Mouse (Mus musculus): Measurements from ENCODE around the gene Fbxo21. TPM values are rescaled to one million over a fixed set of nuclear protein-coding genes. Genes with fewer than 3 reads are reported as not detected.

Gene Fbxo21
- polyA plus RNA-seq, 1 experiment from 2014 or later = 64.3 TPM

DNA sequence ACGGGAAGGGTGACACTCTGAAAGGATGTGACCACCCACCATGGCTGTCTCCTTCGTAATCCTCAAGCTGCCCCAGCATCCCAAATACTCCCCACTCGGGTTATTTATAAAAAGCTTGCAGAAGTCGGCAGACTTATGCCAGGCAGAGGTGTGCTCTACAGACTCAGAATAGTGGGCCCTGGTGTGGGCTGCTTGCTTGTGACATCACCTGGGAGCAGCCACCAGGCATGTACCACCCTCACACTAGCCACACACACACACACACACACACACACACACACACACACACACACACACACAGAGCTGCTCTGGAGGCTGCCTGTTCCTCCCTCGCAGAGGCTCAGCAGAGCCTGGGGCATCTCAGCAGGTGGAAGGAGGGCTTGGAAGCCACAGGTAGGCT is 41.0 kb downstream of the Fbxo21 start:
- Histone ChIP-seq H3K9ac (no peak overlapping the region), H3K27me3 (ENCODE audit: insufficient read depth, low read length) (0 out of 2 replicates have a peak, but pooled peaks cover 3% of the 10 kb centered on the region), H3K27ac (ENCODE audit: low read depth) (no peak overlapping the region), H3K4me2 (no peak overlapping the region), H3K9me3 (ENCODE audit: low read depth, low read length) (no peaks in the 10 kb centered on the region), H3K36me3 (ENCODE audit: insufficient read depth) (no peaks in the 10 kb centered on the region), H3K4me1 (ENCODE audit: insufficient read depth) (no peaks in the 10 kb centered on the region), H3K4me3 (ENCODE audit: low read depth, low read length) (no peak overlapping the region)
- ATAC-seq (ENCODE audit: insufficient read depth) = no peak
- TF ChIP-seq CTCF (IDR thresholded peaks at IDR 0.05; ENCODE audit: low read depth) = no peak
- 55% methylated on average over 5 of the region's 5 CpGs for WGBS
- no peak for DNase-seq

DNA sequence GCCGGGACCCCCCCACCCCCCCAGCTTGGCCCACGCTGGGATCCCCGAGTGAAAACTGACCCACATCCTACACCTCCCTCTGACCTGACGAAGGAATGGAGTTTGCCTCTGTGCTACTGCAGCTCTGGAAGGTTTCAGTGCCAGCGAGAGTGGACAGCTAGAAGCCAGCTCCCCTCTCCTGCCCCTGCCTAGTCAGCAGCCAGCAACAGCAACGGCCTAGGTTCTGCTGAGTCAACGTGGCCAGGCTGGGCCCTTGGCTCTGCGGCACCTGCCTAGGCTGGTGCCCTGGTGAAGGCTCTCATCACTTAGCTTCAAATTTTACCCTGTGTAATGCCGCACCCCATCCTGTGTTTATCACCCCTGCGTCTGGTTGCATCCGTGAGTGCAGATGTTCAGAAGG is 43.4 kb downstream of the Fbxo21 start:
- DNase-seq (no peak), ATAC-seq (ENCODE audit: insufficient read depth) (no peak)
- WGBS = 55% methylated on average over 11 of the region's 11 CpGs
- no peak overlapping the region for H3K9ac ChIP-seq
- no peaks in the 10 kb centered on the region for H3K4me1 ChIP-seq (ENCODE audit: insufficient read depth)
- H3K27me3 ChIP-seq (ENCODE audit: insufficient read depth, low read length) = 0 out of 2 replicates have a peak, but pooled peaks cover 3% of the 10 kb centered on the region
- H3K4me3 ChIP-seq (ENCODE audit: low read depth, low read length) = no peak overlapping the region
- H3K9me3 ChIP-seq (ENCODE audit: low read depth, low read length) = no peaks in the 10 kb centered on the region
- no peak overlapping the region for H3K4me2 ChIP-seq
- H3K36me3 ChIP-seq (ENCODE audit: insufficient read depth) = no peaks in the 10 kb centered on the region
- TF ChIP-seq CTCF (IDR thresholded peaks at IDR 0.05; ENCODE audit: low read depth) = no peak
- no peak overlapping the region for H3K27ac ChIP-seq (ENCODE audit: low read depth)

DNA sequence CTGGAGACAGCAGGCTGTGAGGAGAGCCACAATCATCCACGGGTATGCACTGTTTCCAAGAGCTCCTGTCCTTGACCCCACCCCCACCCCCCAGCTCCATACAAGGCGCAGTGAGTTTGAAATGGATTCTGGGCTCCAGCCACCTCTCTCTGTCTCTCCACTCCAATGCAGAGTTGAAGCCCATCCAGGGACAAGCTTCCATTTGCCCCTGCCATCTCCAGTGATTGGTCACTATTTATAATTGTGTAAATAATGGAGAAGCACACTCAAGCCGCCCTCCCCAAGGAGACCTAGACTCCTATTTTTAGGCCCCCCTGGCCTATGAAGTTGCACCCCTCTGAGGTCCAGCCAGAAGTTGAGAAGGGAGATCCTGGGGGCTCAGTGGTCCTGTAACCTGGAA is 46.5 kb downstream of the Fbxo21 start:
- WGBS = 43% methylated on average over 3 of the region's 3 CpGs
- Histone ChIP-seq H3K27me3 (ENCODE audit: insufficient read depth, low read length) (peaks cover 29% of the 10 kb centered on the region), H3K36me3 (ENCODE audit: insufficient read depth) (no peaks in the 10 kb centered on the region), H3K4me2 (no peak overlapping the region), H3K4me1 (ENCODE audit: insufficient read depth) (peaks cover 3% of the 10 kb centered on the region; the same call in 1 of the 2 replicates), H3K9ac (no peak overlapping the region), H3K4me3 (ENCODE audit: low read depth, low read length) (no peak overlapping the region), H3K27ac (ENCODE audit: low read depth) (no peak overlapping the region), H3K9me3 (ENCODE audit: low read depth, low read length) (no peaks in the 10 kb centered on the region)
- ATAC-seq (ENCODE audit: insufficient read depth) = no peak
- no peak for TF ChIP-seq CTCF (IDR thresholded peaks at IDR 0.05; ENCODE audit: low read depth)
- no peak for DNase-seq

DNA sequence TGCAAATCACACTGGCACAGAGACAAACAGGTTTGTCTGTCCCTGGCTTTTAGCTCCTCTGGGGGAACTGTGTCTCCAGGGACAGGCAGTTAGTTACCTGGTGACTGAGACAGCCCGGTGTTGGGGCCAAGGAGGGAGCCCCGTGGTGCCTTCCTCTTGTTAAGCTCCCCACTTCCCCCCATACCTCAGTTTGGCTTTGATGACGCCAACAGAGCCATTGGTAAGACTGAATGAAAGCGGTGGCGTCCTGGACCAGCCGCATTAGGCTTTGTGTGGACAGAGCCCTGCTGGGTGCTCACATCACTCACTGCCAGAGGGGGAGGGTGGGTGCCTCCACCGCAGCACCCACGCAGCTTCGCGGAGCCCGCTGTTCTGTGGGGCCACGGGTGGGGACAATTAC is 49.4 kb downstream of the Fbxo21 start:
- Histone ChIP-seq H3K4me2 (no peak overlapping the region), H3K27ac (ENCODE audit: low read depth) (no peak overlapping the region), H3K4me3 (ENCODE audit: low read depth, low read length) (no peak overlapping the region), H3K9ac (no peak overlapping the region), H3K36me3 (ENCODE audit: insufficient read depth) (no peaks in the 10 kb centered on the region), H3K9me3 (ENCODE audit: low read depth, low read length) (no peaks in the 10 kb centered on the region), H3K27me3 (ENCODE audit: insufficient read depth, low read length) (peaks cover 51% of the 10 kb centered on the region), H3K4me1 (ENCODE audit: insufficient read depth) (peaks cover 3% of the 10 kb centered on the region; the same call in 1 of the 2 replicates)
- DNase-seq (no peak), ATAC-seq (ENCODE audit: insufficient read depth) (no peak)
- 6% methylated on average over 12 of the region's 12 CpGs for whole genome bisulfite sequencing
- TF ChIP-seq CTCF (IDR thresholded peaks at IDR 0.05; ENCODE audit: low read depth) = no peak

DNA sequence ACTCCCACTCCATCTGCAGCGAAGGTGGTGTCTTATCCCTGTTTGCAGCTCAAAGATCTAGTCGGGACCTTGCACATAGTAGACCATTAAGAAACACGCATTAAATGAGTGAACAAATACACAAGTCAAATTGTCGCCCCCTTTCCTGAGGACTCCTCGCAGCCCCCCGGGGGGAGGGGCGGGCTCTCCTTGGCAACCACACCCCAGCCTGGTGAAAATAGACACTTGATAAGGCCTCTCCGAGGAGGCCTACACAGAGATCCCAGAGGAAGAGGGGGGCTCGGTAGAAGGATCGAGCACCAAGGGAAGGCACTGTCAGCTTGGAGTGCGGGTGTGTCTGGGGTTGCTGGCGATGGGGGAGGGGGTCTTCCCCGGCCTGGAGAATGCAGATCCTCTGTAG is 49.8 kb downstream of the Fbxo21 start:
- ATAC-seq (ENCODE audit: insufficient read depth) (no peak), DNase-seq (no peak)
- no peak for TF ChIP-seq CTCF (IDR thresholded peaks at IDR 0.05; ENCODE audit: low read depth)
- no peak overlapping the region for H3K27ac ChIP-seq (ENCODE audit: low read depth)
- H3K4me3 ChIP-seq (ENCODE audit: low read depth, low read length) = no peak overlapping the region
- H3K9ac ChIP-seq = no peak overlapping the region
- peak overlapping the region; percentile 99; the same call in 1 of the 2 replicates for H3K4me2 ChIP-seq
- H3K9me3 ChIP-seq (ENCODE audit: low read depth, low read length) = no peaks in the 10 kb centered on the region
- H3K36me3 ChIP-seq (ENCODE audit: insufficient read depth) = no peaks in the 10 kb centered on the region
- H3K27me3 ChIP-seq (ENCODE audit: insufficient read depth, low read length) = peaks cover 51% of the 10 kb centered on the region
- H3K4me1 ChIP-seq (ENCODE audit: insufficient read depth) = peaks cover 3% of the 10 kb centered on the region; the same call in 1 of the 2 replicates
- WGBS = 3% methylated on average over 13 of the region's 13 CpGs

DNA sequence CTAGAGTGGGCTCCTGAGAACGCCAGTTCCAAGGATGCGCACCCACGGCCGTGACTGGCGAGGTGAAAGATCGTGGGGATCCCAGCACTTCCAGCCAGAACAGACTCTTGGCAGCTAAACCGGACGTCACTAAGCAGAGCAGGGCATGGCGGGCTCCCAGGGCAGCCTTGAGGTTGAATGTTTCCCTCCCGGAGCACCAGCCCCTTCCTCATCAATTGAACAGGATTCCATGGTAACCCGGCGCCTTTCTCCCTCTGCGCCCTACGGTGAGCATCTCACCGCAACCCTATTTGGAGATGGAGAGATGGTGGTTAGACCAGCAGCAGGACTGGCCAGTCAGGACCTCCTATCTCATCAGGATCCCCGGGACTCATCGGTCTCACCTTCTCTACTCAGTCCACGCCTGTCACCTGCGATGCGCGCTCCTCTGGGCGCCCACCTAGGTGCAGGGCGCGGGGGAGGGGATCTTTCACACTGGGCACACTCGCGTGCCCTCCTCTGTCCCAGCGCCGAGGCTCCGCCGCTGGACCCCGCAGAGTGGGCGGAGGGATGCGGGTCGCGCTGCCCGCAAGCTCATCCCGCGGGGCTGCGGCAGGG is 50.7 kb downstream of the Fbxo21 start:
- no peak for ATAC-seq (ENCODE audit: insufficient read depth)
- Histone ChIP-seq H3K4me2 (peak overlapping the region; percentile 99), H3K9ac (peak overlapping the region; percentile 49; the same call in 1 of the 2 replicates), H3K27ac (ENCODE audit: low read depth) (no peak overlapping the region), H3K36me3 (ENCODE audit: insufficient read depth) (no peaks in the 10 kb centered on the region), H3K4me1 (ENCODE audit: insufficient read depth) (peaks cover 3% of the 10 kb centered on the region; the same call in 1 of the 2 replicates), H3K9me3 (ENCODE audit: low read depth, low read length) (no peaks in the 10 kb centered on the region), H3K27me3 (ENCODE audit: insufficient read depth, low read length) (peaks cover 51% of the 10 kb centered on the region), H3K4me3 (ENCODE audit: low read depth, low read length) (peak overlapping the region; percentile 61)
- TF ChIP-seq CTCF (IDR thresholded peaks at IDR 0.05; ENCODE audit: low read depth) = no peak
- WGBS = under 1% methylated on average over 39 of the region's 39 CpGs
- DNase-seq = no peak

DNA sequence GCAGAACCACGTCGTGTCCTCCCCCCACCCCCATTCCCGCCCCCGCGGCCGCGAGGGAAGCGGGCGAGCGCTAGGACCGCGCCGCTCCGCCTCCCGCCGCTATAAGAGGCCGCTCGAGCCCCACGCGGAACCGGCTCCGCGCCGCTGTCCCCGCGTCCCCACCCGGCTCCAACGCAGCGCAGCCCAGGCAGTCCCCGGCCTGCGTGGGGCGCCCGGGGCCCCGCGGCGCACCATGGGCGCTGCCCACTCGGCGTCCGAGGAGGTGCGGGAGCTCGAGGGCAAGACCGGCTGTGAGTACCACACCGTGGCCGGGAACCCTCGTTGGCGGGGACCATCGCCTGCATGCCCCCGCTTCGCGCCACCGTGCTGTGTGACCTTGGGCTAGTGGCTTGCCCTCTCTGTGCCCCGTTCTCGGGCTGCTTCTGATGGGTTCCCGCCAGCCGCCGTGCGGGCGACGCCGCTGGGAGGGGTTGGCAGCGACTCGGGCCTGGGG is 51.2 kb downstream of the Fbxo21 start, which contains the start of gene Tesc:
Gene Tesc, plus strand, starts transcription at position 46 of the 493 bp plus-strand sequence.
- H3K4me3 ChIP-seq (ENCODE audit: low read depth, low read length) = peak within 1 kb of the TSS; percentile 61
- peaks cover 3% of the 10 kb centered on the region; the same call in 1 of the 2 replicates for H3K4me1 ChIP-seq (ENCODE audit: insufficient read depth)
- H3K9ac ChIP-seq = peak within 1 kb of the TSS; percentile 49
- H3K36me3 ChIP-seq (ENCODE audit: insufficient read depth) = no peaks in the 10 kb centered on the region
- no peak within 1 kb of the TSS for H3K27ac ChIP-seq (ENCODE audit: low read depth)
- DNase-seq (no peak), ATAC-seq (ENCODE audit: insufficient read depth) (no peak)
- WGBS = 1% methylated on average over 61 of the region's 63 CpGs
- H3K4me2 ChIP-seq = peak within 1 kb of the TSS; percentile 99
- no peak for TF ChIP-seq CTCF (IDR thresholded peaks at IDR 0.05; ENCODE audit: low read depth)
- H3K27me3 ChIP-seq (ENCODE audit: insufficient read depth, low read length) = peaks cover 51% of the 10 kb centered on the region
- H3K9me3 ChIP-seq (ENCODE audit: low read depth, low read length) = no peaks in the 10 kb centered on the region

All from lung, embryonic 14.5 days (tissue).